Mouse (Mus musculus) CH12F3 (cell line): Measurements from ENCODE around the gene Samhd1.

Experiments
- in situ Hi-C: fragments of 300-500 bp; cut with MboI; formaldehyde crosslinking; loops from 2 replicates; pipeline ENCODE4 v1.14.3; 2020; ENCODE audit warnings: low sequenced_read_pairs

Gene Samhd1

GRCm38 (mm10) chr2:157102256-157102655 lies 32.8 kb downstream of the Samhd1 start:
- in situ Hi-C loops, result no loop called here

DNA sequence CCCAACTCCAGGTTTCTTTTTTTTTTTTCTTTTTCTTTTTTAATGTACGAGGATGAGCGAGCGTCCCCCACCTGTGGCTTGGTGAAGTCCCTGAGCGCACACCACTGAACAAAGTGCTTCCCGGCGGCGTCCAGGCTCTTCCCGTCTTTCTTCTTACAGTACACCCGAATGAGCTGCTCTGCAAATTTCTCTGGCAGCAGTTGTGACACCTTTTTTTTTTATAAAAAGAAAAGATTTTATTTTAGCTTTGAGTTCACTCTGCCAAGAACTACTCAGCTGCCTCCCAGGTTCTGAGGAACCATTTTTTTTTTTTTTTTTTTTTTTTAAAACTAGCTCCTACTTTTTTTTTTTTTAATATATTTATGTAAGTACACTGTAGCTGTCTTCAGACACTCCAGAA lies 33.4 kb downstream of the Samhd1 start:
- in situ Hi-C loops, result no loop called here

- in situ Hi-C loops, result no loop called here
Observed at GRCm38 (mm10) chr2:157100319-157100605, 34.8 kb downstream of the Samhd1 start.

DNA sequence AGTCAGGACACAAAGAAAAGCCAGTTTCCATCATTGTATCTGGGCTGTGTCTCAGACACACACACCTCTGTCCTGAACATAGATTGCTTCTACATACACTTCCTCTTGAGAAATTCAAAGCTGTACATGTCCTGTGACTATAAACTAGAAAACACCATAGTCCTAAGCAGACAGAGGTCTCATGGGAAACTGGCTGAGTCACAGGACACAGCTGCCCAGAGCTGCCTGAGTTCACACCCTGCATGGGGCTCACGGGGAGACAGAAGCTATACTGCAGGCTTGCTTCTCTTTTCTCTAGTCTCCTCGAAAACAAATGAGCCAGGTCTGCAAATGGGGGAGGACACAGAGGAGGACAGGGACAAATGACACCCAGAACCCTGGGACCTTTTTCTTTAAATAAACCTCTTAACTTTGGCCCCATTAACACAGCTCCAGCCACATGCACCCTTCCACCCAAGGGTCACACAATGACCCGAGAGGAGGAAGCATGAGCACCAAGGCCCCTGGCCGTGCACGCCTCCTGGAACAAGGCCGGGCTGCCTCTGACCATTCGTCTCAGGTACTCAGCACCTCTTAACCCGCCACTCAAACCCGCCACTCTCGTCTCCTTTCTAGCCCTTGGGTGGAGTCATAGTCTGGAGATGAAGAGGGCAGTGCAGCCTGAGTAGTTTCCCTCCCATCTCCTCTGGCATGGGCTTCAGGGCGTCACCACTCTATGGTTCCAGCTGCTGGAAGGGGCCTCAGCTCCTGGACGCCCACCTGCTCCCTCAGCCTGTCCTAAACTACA lies 35.3 kb downstream of the Samhd1 start:
- in situ Hi-C loops, result no loop called here

DNA sequence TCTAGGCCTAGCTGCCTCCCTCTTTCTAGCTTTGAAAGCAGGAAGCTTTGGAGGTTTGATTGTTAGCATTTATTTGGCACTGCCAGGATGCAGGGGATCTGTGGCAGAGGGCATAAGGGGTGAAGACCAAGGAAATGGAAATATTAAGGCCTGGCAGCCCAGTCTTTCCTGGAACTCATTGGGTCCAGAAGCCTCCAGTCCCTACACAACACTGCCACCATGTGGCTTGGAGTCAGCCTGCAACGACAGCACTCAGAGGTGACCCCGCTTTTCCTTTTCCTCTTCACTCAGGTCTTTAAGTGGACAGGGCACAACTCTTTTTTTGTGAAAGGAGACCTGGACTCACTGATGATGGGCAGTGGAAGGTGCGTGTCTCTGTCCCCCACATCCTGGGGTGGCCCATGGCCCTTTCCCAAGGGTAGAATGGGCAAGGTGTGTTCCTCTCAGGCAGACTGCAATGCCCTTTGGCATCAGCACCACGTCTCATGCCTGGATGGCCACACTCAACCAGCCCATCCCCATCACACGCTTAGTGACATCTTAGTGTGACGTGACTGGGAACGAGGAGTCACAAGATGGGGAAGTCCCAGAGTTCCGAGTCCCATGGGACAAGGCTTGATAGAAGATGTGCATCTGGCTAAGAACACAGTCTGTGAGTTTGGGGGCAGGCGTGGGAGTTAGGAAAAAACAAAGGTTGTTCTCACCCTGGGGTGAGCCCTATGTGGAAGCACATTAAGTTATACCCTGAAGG lies 39.9 kb downstream of the Samhd1 start:
- in situ Hi-C loops, result no loop called here

DNA sequence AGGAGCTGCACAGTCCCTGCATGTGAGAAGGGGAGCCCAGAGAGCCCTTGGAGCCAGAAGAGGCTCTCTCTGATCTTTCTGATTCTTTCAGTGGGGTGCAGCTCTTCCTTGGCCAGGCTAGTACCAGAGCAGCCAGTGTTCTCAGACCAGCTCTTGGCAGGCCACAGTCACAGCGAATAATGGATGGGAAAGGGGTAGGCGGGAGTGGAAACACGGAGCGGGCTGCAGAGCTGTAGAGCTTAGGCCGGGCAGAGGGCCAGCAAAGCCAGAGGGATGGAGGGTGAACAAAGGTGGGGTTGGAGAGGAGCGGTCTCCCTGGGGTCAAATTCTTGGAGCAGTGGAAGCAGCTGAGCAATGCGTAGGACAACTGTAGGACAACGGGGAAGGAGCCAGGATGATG lies 43.0 kb downstream of the Samhd1 start:
- in situ Hi-C loops, result no loop called here

DNA sequence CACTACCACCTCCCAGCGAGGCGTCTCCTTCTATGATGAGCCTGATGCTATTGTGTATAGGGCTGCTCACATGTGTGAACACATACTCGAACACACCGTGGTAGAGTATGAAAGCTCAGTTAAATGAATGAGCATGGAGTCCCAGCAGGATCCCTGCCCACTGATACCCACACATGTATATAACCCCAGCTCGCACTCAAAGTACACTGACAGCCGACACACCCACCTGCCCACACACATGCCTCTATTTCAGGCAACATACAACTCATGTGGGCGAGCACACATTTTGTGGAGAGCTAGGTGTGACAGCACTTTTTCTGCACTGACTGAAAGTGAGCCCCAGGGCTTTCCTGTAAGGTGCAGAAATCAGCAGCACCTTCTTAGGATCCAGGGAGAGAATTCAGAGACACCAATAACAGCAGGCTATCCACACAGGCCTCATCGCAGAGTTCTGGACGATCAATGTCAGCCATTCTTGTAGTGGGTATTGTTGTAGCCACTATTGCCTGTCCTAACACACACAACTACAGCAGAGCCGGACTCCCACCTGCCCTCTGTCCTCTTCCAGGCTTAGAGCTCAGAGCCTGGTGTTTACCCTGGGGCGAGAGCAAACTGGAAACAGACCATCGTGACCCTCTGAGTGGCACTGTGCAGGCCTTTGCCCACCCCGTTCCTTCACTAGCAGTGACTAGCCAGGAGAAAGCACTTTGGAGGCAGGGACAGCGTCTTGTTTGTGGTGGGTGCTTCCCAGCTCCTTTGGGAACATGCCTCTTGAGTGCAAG lies 47.3 kb downstream of the Samhd1 start:
- in situ Hi-C loops, result loop anchor here (10.0 kb wide), 1 partner anchor 213 kb away; no protein-coding TSS in a partner anchor

DNA sequence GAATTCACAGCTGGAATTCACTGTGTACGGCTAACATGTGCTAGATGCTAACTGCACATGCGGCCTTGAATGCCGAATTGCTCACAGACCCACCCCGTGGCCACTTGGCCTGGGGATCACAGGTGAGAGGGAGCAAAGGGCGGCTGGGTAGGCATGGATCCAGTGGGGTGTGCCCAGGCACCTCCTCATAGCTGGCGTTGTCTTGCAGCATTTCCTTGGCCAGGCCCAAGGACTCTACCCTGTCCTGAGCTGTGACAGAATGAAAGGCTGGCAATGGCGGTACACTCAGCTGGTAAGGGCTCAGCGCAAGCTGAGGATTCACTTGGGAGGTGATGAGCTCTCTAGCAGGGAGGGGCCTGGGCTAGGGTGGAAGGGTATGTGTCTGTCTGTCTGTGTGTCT lies 48.3 kb downstream of the Samhd1 start, which contains the start of gene Tldc2:
Tldc2 (plus strand) TSS at position 260 of the 400 bp plus-strand sequence.
- in situ Hi-C loops, result loop anchor here (10.0 kb wide), 1 partner anchor 212 kb away; no protein-coding TSS in a partner anchor

DNA sequence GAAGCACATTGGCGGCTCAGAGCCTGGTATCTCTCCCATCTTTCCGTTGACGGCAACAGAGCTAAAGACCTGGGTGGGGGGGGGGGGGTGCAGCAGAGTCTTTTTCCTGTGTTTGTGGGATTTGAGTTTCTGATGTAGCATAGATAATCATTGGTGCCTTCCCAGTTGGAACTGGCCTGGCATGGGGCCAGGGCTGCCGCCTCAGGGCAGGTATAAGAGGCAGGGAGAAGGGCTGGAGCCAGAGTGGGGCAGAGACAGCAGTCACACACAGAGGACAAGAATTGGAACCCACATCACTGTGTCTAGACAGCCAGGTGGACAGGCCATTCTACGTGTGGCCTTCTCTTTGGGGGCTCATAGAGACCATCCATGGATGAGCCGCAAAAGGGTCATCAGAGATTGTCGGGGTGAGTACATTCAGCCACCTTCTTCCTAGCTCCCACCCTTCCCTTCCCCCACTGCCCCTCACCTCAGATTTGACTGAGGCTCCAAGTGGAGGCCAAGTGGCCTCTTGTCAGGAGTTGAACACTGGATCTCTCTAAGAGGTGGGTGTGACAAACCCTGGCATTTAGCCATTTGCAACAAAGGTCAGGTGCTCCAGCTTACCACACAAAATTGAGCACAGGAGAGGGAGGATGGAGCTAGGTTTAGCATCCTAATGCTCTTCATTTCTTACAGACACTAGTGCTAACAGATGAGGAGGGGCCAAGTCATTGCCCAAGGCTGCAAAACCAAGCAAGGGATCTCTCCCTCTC lies 50.1 kb downstream of the Samhd1 start:
- in situ Hi-C loops, result loop anchor here (10.0 kb wide), 1 partner anchor 210 kb away; no protein-coding TSS in a partner anchor

GRCm38 (mm10) chr2:157081960-157082359 lies 53.1 kb downstream of the Samhd1 start:
- in situ Hi-C loops, result loop anchor here (10.0 kb wide), 1 partner anchor 207 kb away; no protein-coding TSS in a partner anchor

DNA sequence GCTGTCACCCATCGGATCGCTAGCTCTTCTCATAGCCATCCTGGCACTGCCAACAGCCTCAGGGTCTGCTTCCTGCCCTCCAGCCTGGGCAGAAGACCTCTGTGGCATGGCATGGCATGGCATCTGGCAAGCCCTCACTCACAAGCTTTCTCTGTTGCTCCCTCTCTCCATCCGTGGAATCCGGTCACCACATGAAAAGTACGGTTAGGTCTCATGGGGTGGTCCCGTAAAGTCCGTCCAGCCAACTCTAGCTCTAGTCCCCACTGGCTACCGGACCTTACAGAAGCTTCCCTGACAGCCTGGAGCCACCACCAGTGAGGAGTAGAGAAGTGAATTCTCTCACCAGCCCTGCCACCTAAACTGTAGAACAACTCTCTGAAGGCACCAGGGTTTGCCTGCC lies 53.7 kb downstream of the Samhd1 start:
- in situ Hi-C loops, result loop anchor here (10.0 kb wide), 1 partner anchor 207 kb away; no protein-coding TSS in a partner anchor

DNA sequence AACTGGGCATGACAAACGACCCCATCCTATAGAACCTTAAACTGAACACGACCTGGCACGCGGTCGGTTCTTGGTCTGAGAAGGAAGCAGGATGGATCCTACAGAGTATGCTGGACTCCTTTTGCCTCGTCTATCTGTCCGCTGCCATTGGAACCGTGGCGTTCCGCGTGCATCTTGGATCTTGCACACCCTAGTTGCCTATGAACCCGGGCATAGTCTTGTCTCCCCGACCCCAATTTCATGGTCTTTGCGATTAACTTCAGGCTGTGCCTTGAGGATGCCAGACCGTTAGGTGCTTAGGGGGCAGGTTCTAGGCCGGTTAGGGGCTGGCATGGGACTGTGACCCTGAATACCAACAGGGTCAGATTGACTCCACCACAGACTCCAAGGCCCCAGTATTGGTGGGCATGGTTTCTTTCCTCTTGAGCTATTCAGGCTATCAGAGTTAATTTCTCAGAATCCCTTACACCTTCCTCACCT lies 55.3 kb downstream of the Samhd1 start:
- in situ Hi-C loops, result loop anchor here (10.0 kb wide), 1 partner anchor 205 kb away; no protein-coding TSS in a partner anchor

GRCm38 (mm10) chr2:157078793-157079700 lies 56.0 kb downstream of the Samhd1 start, which contains the start of gene Soga1:
Soga1 (minus strand) TSS chr2:157079254.
- in situ Hi-C loops, result no loop called here

DNA sequence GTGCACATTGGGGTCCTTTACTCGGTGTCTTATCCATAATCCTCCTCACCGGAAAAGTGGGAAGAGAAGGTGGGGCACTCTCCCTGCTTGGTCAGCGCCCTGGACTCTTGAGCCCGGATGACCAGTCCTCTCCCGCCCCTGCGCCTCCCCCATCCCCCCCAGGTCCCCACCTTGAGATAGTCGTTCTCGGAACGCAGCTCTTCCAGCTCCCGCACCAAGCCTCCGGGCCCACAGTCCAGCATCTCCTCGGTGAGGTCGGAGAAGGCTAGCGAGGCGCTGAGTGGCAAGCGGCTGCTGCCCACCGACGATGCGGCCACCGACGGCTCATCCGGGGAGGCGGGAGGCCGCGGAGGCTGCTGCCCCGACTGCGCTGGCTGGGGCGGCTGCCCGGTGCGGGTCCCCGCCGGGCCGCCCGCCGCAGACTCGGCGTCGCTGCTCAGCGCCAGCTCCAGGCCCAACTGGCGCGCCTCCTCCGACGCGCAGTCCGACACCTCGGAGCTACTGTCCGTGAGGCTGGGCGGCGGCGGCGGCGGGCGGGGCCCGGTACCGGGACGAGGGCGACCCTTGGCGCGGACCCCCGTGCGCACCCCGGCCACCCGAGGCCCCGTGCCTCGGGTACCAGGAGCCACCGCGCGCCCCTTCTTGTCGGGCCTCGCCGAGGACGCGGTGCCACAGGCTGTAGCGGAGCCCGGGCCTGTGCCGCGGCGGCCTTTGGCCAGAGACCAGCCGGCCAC lies 56.8 kb downstream of the Samhd1 start:
- in situ Hi-C loops, result no loop called here

- in situ Hi-C loops, result no loop called here
Observed at GRCm38 (mm10) chr2:157077641-157078058, 57.4 kb downstream of the Samhd1 start.

DNA sequence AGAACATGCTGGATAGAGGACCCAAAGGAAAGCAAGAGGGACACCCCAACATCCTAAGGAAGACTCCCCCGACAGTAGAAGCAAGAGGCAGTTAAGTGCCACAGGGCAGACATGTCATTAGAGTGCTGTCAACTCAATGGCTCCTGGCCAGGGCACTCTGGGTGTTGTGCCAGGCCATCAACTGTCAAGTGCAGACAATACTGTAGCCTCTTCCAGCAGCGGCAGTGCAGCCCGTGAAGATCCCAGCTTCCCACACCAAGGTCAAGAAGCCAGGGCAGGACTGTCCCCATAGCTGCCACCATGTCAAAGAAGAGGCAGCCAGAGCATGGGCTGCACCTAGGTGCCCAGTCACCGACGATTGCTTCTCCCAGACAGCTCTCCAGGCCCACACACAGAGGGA lies 57.9 kb downstream of the Samhd1 start:
- in situ Hi-C loops, result no loop called here

DNA sequence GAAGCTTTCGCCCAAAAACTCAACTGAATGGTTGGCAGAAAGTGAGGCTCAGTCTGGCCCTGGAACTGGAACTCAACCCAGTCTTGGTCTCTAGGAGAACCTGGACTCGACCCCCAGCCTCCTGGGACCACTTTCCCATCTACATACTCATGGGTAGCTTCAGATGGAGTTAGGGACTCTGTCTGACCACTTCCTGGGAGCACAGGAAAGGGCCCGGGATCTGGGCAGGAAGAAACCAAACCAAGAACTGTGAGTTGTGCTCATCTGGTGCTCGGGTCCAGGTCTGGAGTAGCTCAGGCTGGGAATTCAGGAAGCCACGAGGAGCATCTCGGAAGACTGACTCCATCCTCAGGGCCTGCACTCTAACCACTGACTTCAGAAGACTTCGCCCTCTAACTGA lies 58.5 kb downstream of the Samhd1 start:
- in situ Hi-C loops, result no loop called here

DNA sequence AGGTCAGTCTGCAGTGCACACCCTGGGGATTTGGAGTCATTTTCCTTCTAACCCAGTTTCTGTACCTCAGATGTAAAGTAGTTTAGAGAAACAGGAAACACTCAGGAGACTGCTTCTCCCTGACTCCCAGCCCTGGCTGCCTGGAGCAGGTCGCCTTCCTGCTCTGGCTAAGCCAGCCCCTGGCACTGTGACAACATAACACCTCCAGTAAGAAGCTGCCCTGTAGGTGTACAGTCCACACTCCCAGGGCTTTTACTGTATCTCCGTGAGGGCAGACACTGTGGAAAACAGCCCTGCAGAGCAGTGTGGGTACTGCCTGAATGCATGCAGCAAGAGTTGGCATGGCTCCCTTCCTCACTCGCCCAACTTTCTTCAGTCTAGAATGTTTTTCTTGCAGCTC lies 59.4 kb downstream of the Samhd1 start:
- in situ Hi-C loops, result no loop called here
